Mouse (Mus musculus) heart, postnatal 0 days (tissue): ENCODE data around the gene Zdbf2.
A peak's percentile ranks its signal among the peaks of the same experiment; 100 is the strongest.

Experiments
- CTCF ChIP-seq: IDR thresholded peaks from 2 replicates; pipeline ENCODE4 v1.5.1; 2016; ENCODE audit warnings: antibody characterized with exemption, control low read depth, low read depth
- EP300 ChIP-seq: IDR thresholded peaks from 2 replicates; pipeline ENCODE4 v1.6.1; 2016; ENCODE audit warnings: antibody characterized with exemption, low read depth

DNA sequence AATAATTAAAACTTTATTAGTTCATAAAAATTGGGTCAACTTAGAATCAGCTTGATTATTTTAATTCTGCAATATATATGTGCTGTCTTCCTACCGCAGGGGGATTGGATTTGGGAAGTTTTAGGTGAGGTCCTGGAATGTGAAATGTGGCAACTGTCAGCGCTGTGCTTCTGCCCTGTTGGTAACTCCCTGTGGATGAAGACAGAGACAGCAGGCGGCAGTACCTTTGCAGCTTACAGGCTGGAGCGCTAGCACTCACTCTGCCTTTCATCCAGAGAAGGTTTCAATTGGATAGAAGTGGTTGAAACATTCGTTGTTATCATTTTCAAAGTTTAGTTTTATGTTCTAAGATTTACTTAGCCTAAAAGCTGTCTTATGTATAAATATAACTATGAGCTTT, 5.0 kb downstream of the Zdbf2 start:
- TF ChIP-seq CTCF (peak; percentile 17; the same call in 1 of the 2 replicates), EP300 (no peak)
